Mouse (Mus musculus): ENCODE measurements at regions not wholly inside any gene's neighbourhood (a gene's known extent, or its start where the extent isn't known, plus 50 kb on each side); places are given as distances from the start of the nearest gene placed in this dataset.

GRCm38 (mm10) chr6:31079586-31080259 is 120.8 kb upstream of the Klf14 start:
- ATAC-seq (replicated peaks; ENCODE audit: insufficient number of reproducible peaks, low FRiP score, low TSS enrichment, poor library complexity, severe bottlenecking), result peak; percentile 57

GRCm38 (mm10) chr6:31080279-31080678 is 121.4 kb upstream of the Klf14 start:
- no peak for ATAC-seq (replicated peaks; ENCODE audit: insufficient number of reproducible peaks, low FRiP score, low TSS enrichment, poor library complexity, severe bottlenecking)

- 0 out of 2 replicates have a peak, but pooled peaks have one; percentile 14 for ATAC-seq (replicated peaks; ENCODE audit: insufficient number of reproducible peaks, low FRiP score, low TSS enrichment, poor library complexity, severe bottlenecking)
These were observed 121.8 kb upstream of the Klf14 start for GRCm38 (mm10) chr6:31080691-31081090.

- peak; percentile 40 for ATAC-seq (replicated peaks; ENCODE audit: insufficient number of reproducible peaks, low FRiP score, low TSS enrichment, poor library complexity, severe bottlenecking)
These were observed 122.4 kb upstream of the Klf14 start for GRCm38 (mm10) chr6:31081238-31081637.

DNA sequence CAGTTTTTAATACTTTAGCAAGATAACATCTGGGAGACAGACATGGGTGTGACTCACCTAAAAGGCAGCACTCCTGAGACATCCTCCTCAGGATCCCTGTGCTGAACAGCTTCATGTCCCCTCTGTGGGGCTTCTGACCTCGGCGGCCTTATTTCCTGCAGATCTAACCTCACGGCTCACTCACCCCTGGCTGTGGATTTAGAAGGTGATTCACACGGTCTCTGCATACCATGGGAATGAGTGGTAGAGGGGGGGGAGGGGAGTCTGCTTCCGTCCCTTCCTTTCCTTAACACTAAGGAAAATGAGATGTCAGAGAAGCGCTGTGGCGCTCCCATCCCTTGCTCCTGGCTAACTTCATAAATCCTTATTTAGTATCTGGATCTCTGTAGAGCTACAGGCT is 123.1 kb upstream of the Klf14 start:
- no peak for ATAC-seq (replicated peaks; ENCODE audit: insufficient number of reproducible peaks, low FRiP score, low TSS enrichment, poor library complexity, severe bottlenecking)

DNA sequence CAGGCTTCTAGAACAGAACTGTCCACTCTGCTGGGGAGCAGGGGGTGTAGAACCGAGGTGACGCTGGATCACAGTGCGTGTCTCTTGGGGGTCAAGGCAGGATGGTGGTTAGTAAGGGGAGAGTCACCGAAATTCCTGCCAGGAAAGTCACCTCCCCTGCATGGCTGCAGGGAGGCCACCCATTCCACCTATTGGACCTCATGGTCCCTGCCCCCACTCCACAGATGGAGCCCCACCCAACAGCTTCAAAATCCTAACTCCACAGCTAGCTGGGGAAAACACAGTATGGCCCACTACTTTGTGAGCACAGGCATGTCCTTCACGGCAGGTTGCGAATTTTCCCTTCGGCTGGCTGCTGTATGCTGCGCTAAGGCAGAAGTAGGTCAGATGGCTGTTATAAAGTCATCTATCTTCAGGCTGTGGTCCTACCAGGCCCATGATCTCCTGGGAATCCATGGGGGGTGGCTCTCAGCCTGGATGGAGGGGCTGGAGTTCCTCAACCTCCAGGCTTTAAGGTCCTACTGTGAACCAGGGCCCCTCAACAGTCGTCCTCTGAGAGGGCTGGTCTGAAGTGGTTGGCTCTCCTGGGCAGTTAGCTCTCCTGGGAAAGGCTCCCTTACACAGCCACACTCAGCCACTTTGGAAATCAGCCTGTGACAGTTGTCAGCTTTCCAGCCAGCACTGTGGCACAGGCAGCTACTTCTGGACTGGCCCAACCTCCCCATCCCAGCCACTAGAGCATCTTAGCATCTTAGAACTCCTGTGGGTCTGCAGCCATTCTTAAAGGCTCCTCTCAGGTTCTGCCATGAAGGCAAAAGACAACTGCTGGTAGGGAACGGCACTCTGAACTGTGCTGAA is 124.0 kb upstream of the Klf14 start:
- ATAC-seq (replicated peaks; ENCODE audit: insufficient number of reproducible peaks, low FRiP score, low TSS enrichment, poor library complexity, severe bottlenecking), result no peak

GRCm38 (mm10) chr6:31083701-31084100 is 124.8 kb upstream of the Klf14 start:
- ATAC-seq (replicated peaks; ENCODE audit: insufficient number of reproducible peaks, low FRiP score, low TSS enrichment, poor library complexity, severe bottlenecking), result no peak

DNA sequence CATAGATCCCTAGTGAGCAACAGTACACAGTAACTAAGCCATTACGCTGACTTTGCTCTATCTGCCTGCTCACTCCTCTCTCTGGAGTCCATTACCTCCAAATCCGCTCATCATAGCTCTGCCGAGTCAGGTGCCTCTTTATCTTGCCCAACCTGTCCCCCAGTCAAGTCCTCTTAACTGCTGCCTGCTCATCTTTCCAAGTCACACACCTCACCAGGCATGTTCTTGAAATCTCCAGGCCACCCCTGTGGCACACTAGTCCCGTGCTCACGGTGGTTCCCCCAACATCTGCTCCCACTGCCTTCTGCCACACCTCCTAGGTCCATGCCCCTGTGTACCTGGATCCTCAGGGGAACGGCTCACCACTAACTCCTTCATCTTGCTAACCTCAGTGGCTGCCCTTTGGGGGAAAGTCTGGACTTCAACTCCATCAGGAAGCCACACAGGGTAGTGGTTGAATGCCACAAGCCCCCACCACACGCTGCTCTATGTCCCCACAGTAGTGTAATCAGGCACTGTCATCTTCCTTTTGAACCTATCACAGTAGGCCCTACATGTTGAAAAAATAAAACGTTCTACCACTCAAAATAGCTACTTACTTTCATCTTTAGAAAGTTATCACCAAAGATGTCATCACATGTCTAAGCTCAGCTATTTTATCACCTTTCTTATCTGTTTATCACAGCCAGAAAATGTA is 126.3 kb upstream of the Klf14 start:
- no peak for ATAC-seq (replicated peaks; ENCODE audit: insufficient number of reproducible peaks, low FRiP score, low TSS enrichment, poor library complexity, severe bottlenecking)

GRCm38 (mm10) chr6:31085760-31086108 is 126.9 kb upstream of the Klf14 start:
- ATAC-seq (replicated peaks; ENCODE audit: insufficient number of reproducible peaks, low FRiP score, low TSS enrichment, poor library complexity, severe bottlenecking), result no peak

- ATAC-seq (replicated peaks; ENCODE audit: insufficient number of reproducible peaks, low FRiP score, low TSS enrichment, poor library complexity, severe bottlenecking), result no peak
These were observed 127.4 kb upstream of the Klf14 start for GRCm38 (mm10) chr6:31086283-31086682.

GRCm38 (mm10) chr6:31086798-31087360 is 128.0 kb upstream of the Klf14 start:
- no peak for ATAC-seq (replicated peaks; ENCODE audit: insufficient number of reproducible peaks, low FRiP score, low TSS enrichment, poor library complexity, severe bottlenecking)

- ATAC-seq (replicated peaks; ENCODE audit: insufficient number of reproducible peaks, low FRiP score, low TSS enrichment, poor library complexity, severe bottlenecking), result no peak
These were observed 128.6 kb upstream of the Klf14 start for GRCm38 (mm10) chr6:31087511-31087910.

DNA sequence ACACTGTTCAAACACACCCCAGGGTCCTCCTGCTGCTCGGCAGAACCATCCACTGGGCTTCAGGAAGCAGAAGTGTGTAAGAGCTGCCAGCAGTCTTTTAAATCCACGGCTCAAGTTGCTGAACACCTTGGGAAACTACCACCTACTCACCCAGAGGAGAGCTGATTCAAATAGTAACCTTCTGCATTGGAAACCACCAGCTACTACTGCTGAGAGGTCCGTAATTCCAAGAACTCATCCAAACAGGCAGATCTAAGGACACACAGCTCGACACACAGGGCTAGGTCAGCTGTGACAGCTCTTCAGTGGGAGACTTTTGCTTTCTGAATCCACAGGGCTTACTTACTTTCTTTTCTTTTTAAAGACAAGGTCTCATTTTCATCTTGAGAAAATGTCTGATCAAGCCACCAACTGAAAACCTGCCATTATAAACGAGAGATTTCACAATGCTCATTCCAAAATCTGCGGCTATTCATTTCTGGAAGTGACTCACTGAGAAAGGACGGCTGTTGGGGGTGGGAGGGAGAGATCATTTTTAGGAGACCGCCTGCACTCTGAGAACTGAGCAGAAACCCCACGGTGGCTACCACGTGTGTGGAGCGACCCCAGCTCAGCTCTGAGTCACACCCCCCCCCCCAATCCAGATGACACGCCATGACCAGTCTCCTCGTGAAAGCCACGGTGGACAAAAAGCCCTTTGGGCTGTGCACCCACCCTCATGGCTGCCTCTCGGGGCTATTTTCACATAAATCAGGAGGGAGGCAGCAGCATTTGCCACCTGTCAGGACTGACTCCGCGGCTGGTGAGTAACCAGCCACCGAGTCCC is 129.5 kb upstream of the Klf14 start:
- no peak for ATAC-seq (replicated peaks; ENCODE audit: insufficient number of reproducible peaks, low FRiP score, low TSS enrichment, poor library complexity, severe bottlenecking)

DNA sequence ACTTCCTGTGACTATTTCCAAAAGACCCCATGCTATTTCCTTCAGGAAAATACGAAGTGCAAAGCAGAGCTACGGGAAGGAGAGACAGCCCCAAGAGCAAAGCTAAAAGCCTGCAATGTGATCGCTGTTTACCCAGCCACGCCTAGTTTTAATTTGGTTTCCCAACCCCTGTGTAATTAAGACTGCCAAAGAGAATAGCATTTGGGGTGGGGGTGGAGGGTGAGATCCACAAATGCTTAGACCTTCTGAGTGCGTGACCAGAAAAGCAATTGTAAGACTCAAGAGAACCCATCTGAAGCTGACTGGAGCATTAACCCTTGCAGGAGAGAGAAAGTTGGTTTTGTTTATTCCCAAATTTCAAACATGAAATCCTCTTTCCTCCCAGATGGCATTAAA is 130.1 kb upstream of the Klf14 start:
- no peak for ATAC-seq (replicated peaks; ENCODE audit: insufficient number of reproducible peaks, low FRiP score, low TSS enrichment, poor library complexity, severe bottlenecking)

GRCm38 (mm10) chr6:31090288-31090687 is 131.4 kb upstream of the Klf14 start:
- ATAC-seq (replicated peaks; ENCODE audit: insufficient number of reproducible peaks, low FRiP score, low TSS enrichment, poor library complexity, severe bottlenecking), result no peak

DNA sequence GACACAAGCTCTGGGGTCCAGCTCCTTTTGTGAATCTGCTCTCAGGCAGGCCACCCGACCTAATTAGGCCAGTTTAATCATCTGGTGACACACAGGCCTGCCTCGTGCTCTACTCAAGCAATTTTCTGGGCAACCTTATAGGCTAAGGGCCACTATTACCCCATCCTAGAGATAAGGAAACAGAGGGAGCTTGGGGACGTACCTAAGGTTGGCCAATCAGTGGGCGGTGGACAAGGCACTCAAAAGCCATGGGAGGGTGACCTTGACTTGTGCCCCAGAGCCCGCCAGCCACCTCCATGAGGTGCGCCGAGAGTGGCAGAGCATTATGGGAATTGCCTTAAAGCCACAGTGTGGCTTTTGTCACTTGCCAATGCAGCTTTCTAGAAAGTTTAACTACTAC is 131.9 kb upstream of the Klf14 start:
- no peak for ATAC-seq (replicated peaks; ENCODE audit: insufficient number of reproducible peaks, low FRiP score, low TSS enrichment, poor library complexity, severe bottlenecking)

GRCm38 (mm10) chr6:31092324-31092723 is 133.4 kb upstream of the Klf14 start:
- no peak for ATAC-seq (replicated peaks; ENCODE audit: insufficient number of reproducible peaks, low FRiP score, low TSS enrichment, poor library complexity, severe bottlenecking)

DNA sequence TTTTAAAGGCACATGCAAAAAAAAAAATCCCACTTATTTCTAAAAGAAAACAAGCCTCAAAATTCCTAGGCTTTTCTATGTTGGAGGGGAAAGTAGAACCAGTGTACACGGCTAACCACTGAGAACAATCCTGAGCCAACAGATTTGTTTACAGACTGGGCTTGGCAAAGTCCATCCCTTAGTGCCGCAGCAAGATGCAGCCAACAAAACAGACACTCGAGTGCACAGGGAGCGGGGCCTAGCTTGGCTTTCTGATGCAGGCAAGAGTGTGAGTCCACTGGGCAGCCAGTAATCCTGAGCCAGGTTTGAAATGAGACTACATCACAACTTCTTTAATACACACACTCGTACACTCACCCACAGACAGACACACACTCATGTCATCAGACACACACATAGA is 133.9 kb upstream of the Klf14 start:
- no peak for ATAC-seq (replicated peaks; ENCODE audit: insufficient number of reproducible peaks, low FRiP score, low TSS enrichment, poor library complexity, severe bottlenecking)
